Mouse (Mus musculus) embryonic facial prominence, embryonic 14.5 days (tissue): ENCODE results near the gene Ddah1. TPM values are rescaled to one million over a fixed set of nuclear protein-coding genes. Genes with fewer than 3 reads are reported as not detected.

Experiments used
- ATAC-seq: fragments of 200-750 bp; cut with Nextera tagmentation; 2 replicates; pipeline ENCODE4 v1.8.0; 2017; ENCODE audit warnings: low read depth, moderate number of reproducible peaks, moderate TSS enrichment
- DNase-seq: peaks from one replicate; pipeline ENCODE4 v3.0.0-alpha.2; 2015; ENCODE audit warnings: low spot score
- H3K27ac ChIP-seq: fragments of 300-500 bp; sonication (generic); replicated peaks from 2 replicates; pipeline ENCODE4 v1.5.1; 2014; ENCODE audit warnings: low read depth, mild to moderate bottlenecking, low read length, moderate library complexity
- H3K27me3 ChIP-seq: fragments of 300-500 bp; sonication (generic); replicated peaks from 2 replicates; pipeline ENCODE4 v1.6.1; 2014; ENCODE audit warnings: low read length; ENCODE audit not compliant: control insufficient read depth, insufficient read depth
- H3K36me3 ChIP-seq: fragments of 300-500 bp; sonication (generic); 2 replicates; pipeline ENCODE4 v1.6.1; 2014; ENCODE audit warnings: low read length, mixed read lengths; ENCODE audit not compliant: control insufficient read depth, insufficient read depth
- H3K4me1 ChIP-seq: fragments of 300-500 bp; sonication (generic); 2 replicates; pipeline ENCODE4 v1.6.1; 2014; ENCODE audit warnings: antibody characterized with exemption, low read length; ENCODE audit not compliant: control insufficient read depth, insufficient read depth
- H3K4me2 ChIP-seq: fragments of 300-500 bp; sonication (generic); 2 replicates; pipeline ENCODE4 v1.6.1; 2014; ENCODE audit warnings: low read depth, mild to moderate bottlenecking, low read length, moderate library complexity, mixed read lengths
- H3K4me3 ChIP-seq: fragments of 300-500 bp; sonication (generic); 2 replicates; pipeline ENCODE4 v1.5.1; 2014; ENCODE audit warnings: low read depth, mild to moderate bottlenecking, low read length
- H3K9ac ChIP-seq: fragments of 300-500 bp; sonication (generic); 2 replicates; pipeline ENCODE4 v1.6.1; 2014; ENCODE audit warnings: low read depth, mild to moderate bottlenecking, low read length, moderate library complexity, mixed read lengths
- H3K9me3 ChIP-seq: fragments of 300-500 bp; sonication (generic); 2 replicates; pipeline ENCODE4 v1.6.1; 2016; ENCODE audit warnings: low read length; ENCODE audit not compliant: control insufficient read depth
- WGBS: fragments of 180-500 bp; shearing (Covaris S2); extraction: QIAGEN DNeasy Blood & Tissue Kit; methylation state at CpG from one replicate; pipeline ENCODE4 v1.1.7; 2014; 5-methylcytosine and 5-hydroxymethylcytosine counted together
- polyA plus RNA-seq: library from polyadenylated mRNA; unstranded; fragments of >200 nt; fragmentation: Nextera tagmentation; extraction: Ambion mirVana; gene quantifications from 2 replicates; pipeline ENCODE4 v1.2.1, GENCODE M21; 2014

Gene Ddah1
- polyA plus RNA-seq, 1 experiment from 2014 or later, result 50.9 TPM

DNA sequence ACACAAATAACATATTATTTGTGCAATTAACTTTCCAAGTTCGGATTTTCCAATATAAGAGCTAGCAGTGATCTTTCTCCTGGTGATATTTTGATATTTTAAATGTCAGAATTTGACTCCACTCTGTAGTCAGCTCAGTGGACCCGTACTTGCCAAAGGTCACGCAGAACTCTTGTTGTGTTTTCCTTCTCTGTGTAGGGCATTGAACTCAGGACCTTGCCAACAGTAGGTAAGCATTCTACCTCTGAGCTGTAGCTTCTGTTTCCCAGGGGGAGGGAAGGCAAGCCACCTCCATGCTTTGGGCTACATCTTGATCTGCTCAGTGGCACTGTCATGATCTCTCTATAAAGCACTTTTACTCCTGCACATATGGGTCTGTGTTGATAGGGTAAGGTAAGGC, 2.1 kb downstream of the Ddah1 start:
- DNase-seq (no peak), ATAC-seq (no peak)
- H3K27me3 ChIP-seq, result peaks cover 12% of the 10 kb centered on the region
- no peak overlapping the region for H3K9ac ChIP-seq
- H3K27ac ChIP-seq, result no peak overlapping the region
- no peaks in the 10 kb centered on the region for H3K9me3 ChIP-seq
- H3K4me1 ChIP-seq, result peaks cover 12% of the 10 kb centered on the region
- no peaks in the 10 kb centered on the region for H3K36me3 ChIP-seq
- WGBS, result 89% methylated on average over 3 of the region's 3 CpGs
- H3K4me2 ChIP-seq, result no peak overlapping the region
- no peak overlapping the region for H3K4me3 ChIP-seq

DNA sequence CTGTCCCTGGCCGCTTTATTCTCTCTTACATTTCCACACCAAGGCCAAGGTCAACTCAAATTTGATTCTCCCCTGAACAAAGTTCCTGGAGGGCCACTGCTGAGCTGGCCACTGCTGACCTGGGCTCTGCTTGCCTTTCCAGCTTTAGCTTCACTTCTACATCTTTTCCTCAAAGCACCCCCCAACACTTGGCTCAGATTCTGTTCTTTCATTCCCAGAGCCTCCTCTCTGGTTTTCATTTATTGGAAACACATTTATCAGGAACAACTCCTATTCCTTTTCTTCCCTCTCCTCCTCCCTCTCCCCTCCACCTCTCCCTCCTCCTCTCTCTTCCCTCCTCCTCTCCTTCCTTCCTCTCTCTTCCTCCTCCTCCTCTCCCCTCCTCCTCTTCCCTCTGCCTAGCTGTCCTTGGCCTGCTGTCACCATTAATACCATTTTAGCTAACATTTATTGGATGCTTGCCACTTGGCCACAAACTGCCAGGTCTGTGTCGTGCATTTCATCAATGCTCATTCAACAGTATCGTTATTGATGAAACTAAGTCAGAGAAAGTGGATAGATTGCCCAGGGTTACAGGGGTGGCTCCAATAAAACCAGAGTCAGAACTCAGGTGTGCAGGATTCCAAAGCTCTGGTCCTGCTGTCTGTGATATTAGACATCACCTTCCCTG, 3.2 kb downstream of the Ddah1 start:
- Histone ChIP-seq H3K9me3 (no peaks in the 10 kb centered on the region), H3K4me1 (peaks cover 12% of the 10 kb centered on the region), H3K4me3 (no peak overlapping the region), H3K36me3 (no peaks in the 10 kb centered on the region), H3K27ac (no peak overlapping the region), H3K27me3 (peaks cover 8% of the 10 kb centered on the region), H3K4me2 (no peak overlapping the region), H3K9ac (no peak overlapping the region)
- WGBS, result 51% methylated on average over 3 of the region's 3 CpGs
- DNase-seq (peak; percentile 77), ATAC-seq (no peak)

DNA sequence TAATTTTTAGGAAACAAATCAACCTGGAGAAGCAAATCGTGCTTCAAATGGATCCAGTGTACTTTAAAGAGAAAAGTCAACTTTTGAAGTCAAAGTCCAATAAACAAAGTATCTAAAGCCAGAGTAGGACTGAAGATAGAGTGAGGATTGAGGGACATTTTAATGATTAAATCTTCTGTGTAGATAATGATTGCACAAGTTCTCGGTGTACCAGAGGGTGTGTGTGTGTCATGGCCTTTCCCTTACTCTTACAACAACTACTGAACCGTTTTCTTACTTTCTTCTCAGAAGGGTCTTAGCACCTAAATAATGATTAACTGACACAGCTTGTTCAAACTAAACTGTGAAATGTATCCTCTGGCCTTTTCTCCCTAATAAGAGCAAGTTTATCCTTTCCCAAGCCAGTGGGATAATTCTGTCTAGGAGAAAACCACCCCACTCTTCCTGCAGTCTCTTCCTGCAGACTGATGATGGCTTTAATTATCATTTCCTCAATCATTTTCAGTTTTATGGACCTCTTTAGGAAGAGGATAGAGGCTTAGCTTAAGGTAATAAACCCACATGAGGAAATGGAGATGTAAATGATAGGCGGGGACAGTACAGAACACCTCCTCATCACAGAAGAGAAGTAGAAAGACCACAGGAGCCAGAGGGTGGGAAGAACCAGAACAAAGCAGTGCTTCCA, 4.6 kb downstream of the Ddah1 start:
- no peak for ATAC-seq
- H3K27ac ChIP-seq, result no peak overlapping the region
- H3K27me3 ChIP-seq, result no peaks in the 10 kb centered on the region; the same call in 1 of the 2 replicates
- H3K4me2 ChIP-seq, result no peak overlapping the region
- WGBS, result 84% methylated on average over 4 of the region's 4 CpGs
- H3K9me3 ChIP-seq, result no peaks in the 10 kb centered on the region
- H3K4me3 ChIP-seq, result no peak overlapping the region
- no peak for DNase-seq
- no peak overlapping the region for H3K9ac ChIP-seq
- no peaks in the 10 kb centered on the region for H3K36me3 ChIP-seq
- H3K4me1 ChIP-seq, result peaks cover 12% of the 10 kb centered on the region

DNA sequence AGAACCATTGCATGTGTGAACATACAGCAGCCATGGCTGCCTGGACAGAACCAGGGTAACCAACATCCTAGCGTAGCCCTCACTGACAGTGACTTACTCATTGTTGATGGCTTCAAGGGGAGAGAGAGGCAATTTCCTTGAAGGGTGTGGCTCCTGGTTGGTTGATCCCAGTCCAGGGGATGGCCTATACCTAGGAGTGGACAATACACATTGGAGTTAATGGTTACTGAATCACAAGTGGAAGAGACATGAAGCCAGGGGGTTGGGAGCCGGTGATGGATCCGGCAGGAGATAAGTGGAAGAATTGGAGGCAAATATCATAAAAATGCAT, 5.1 kb downstream of the Ddah1 start:
- Histone ChIP-seq H3K27ac (no peak overlapping the region), H3K9me3 (no peaks in the 10 kb centered on the region), H3K9ac (no peak overlapping the region), H3K27me3 (no peaks in the 10 kb centered on the region), H3K4me1 (peaks cover 12% of the 10 kb centered on the region), H3K36me3 (no peaks in the 10 kb centered on the region), H3K4me3 (no peak overlapping the region), H3K4me2 (no peak overlapping the region)
- DNase-seq, result no peak
- 93% methylated on average over 3 of the region's 3 CpGs for WGBS
- no peak for ATAC-seq

DNA sequence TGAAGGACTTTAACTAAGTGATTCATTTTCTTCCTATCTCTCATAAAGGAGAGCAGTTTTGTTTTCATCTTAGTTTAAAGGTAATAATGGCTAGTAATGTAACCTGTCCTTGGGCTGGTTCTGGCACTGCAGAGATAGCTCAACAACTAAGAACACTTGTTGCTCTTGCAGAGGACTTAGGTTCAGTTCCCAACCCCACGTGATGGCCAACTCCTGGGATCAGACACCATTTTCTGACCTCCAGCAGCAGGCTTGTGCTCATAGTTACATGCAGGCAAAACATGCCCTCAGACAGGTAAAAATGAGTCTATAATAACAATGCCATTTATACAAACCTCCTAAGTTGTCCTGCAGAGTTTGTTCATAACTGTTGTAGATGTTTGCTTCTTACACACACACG, 5.9 kb downstream of the Ddah1 start:
- no peak overlapping the region for H3K4me2 ChIP-seq
- H3K27ac ChIP-seq, result no peak overlapping the region
- 88% methylated on average over 2 of the region's 2 CpGs for WGBS
- ATAC-seq, result no peak
- peaks cover 6% of the 10 kb centered on the region for H3K4me1 ChIP-seq
- H3K9ac ChIP-seq, result no peak overlapping the region
- H3K4me3 ChIP-seq, result no peak overlapping the region
- H3K27me3 ChIP-seq, result no peaks in the 10 kb centered on the region
- no peaks in the 10 kb centered on the region for H3K36me3 ChIP-seq
- no peak for DNase-seq
- no peaks in the 10 kb centered on the region for H3K9me3 ChIP-seq

DNA sequence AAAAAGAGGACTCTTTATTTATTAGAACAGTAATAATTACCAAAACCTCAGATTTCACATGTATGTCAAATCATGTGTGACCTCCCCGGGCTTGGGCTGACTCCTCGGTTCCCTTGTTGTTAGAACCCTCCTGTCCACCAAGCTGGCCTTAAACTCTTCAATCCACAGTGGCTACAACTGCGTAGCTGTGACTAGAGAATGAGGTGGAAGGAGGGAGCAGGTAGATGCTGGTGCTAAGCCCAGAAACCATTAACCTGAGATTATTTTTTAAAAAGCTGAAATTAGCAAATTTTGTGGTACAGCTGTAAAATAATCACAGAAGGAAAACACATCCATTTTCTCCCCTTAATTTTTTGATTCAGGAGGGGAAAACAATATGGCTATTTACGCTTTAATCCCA, 10.0 kb downstream of the Ddah1 start:
- no peaks in the 10 kb centered on the region for H3K36me3 ChIP-seq
- no peak overlapping the region for H3K4me3 ChIP-seq
- H3K27me3 ChIP-seq, result no peaks in the 10 kb centered on the region
- H3K9me3 ChIP-seq, result no peaks in the 10 kb centered on the region
- WGBS, result 93% methylated on average over 4 of the region's 4 CpGs
- no peaks in the 10 kb centered on the region for H3K4me1 ChIP-seq
- H3K27ac ChIP-seq, result no peak overlapping the region
- no peak overlapping the region for H3K4me2 ChIP-seq
- H3K9ac ChIP-seq, result no peak overlapping the region
- no peak for ATAC-seq
- no peak for DNase-seq

DNA sequence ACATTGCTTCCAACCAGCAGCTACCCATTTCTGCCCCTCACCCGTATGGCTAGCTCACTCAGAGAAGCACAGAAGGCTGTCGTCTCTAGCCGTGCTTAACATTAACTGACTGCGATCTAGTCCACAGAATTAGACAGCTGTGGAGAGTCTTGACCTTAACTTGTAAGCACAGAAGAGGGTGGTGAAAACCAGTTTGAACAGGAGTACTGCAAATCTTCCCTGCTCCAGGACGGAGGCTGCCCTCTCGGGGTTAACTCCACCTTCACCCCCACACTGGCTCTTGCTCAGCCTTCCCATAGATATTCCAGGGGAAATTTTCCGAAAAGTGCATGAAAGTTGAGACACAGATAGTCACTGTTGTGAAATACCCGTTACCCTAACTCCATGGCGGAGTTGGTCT, 14.9 kb downstream of the Ddah1 start:
- Histone ChIP-seq H3K9me3 (no peaks in the 10 kb centered on the region), H3K4me1 (peaks cover 16% of the 10 kb centered on the region), H3K27ac (no peak overlapping the region), H3K4me3 (no peak overlapping the region), H3K36me3 (no peaks in the 10 kb centered on the region), H3K27me3 (no peaks in the 10 kb centered on the region), H3K4me2 (no peak overlapping the region), H3K9ac (no peak overlapping the region)
- DNase-seq, result no peak
- WGBS, result 86% methylated on average over 9 of the region's 9 CpGs
- no peak for ATAC-seq

DNA sequence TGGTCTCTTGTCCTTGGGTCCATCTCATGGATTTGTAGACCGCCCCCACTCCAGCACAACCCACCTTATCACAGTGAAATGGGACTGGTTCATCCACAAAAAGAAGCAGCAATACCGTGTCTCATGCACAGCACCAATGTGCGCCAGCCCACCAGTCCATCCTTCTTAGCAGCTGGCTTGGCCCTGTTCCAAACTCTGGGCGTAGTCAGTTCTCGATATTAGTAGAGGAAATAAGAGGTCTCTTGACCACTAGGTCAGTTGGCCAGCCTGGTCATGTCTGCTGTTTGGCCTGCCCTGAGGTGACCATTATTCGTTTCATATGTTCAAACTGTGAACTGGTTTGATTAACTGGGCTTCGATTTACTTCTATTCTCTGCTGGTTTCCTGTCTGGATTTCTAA, 15.9 kb downstream of the Ddah1 start:
- Histone ChIP-seq H3K9ac (no peak overlapping the region), H3K4me1 (peaks cover 24% of the 10 kb centered on the region), H3K36me3 (no peaks in the 10 kb centered on the region), H3K4me2 (no peak overlapping the region), H3K27ac (no peak overlapping the region), H3K9me3 (no peaks in the 10 kb centered on the region), H3K4me3 (no peak overlapping the region), H3K27me3 (no peaks in the 10 kb centered on the region)
- DNase-seq (no peak), ATAC-seq (no peak)
- WGBS, result 87% methylated on average over 7 of the region's 7 CpGs

DNA sequence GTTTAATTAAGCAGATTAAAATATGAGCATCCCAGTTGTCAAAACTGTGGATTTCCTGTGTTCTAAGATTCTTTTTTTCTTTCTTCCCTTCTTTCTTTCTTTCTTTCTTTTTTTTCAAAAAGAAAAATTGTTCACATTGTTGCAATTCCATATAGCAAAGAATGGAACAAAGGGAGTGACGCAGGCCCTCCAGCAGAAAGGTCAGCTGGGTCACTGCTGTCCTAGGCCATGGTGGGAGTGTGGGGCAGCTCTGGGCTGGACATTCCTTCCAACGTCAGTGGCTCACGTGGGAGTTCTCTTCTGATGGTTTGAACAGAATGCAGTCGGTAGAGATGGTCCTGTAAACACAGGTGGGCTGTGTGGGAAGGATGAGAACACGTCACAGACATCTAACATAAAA, 16.8 kb downstream of the Ddah1 start:
- Histone ChIP-seq H3K27ac (no peak overlapping the region), H3K4me1 (peaks cover 28% of the 10 kb centered on the region), H3K4me3 (no peak overlapping the region), H3K27me3 (no peaks in the 10 kb centered on the region), H3K9me3 (no peaks in the 10 kb centered on the region), H3K4me2 (no peak overlapping the region), H3K9ac (no peak overlapping the region), H3K36me3 (no peaks in the 10 kb centered on the region)
- WGBS, result 52% methylated on average over 5 of the region's 5 CpGs
- DNase-seq, result no peak
- ATAC-seq, result no peak
